Mouse (Mus musculus) monocyte, adult 59 days (primary cell): Measurements from ENCODE around the gene Spint4. TPM values are rescaled to one million over a fixed set of nuclear protein-coding genes. Genes with fewer than 3 reads are reported as not detected.

Experiments
- total RNA-seq, 2 experiments: library from RNA; stranded (reverse); gene quantifications; one replicate each; pipeline ENCODE4 v1.2.4; 2023

Spint4 gene
- not detected for total RNA-seq

GRCm38 (mm10) chr2:164698201-164698600 lies at the start of gene Spint4:
Gene Spint4 (plus strand): TSS chr2:164698501.

GRCm38 (mm10) chr2:164655858-164656257 lies 42.4 kb upstream of the Spint4 start, which contains the start of gene Wfdc10:
Gene Wfdc10 (plus strand): TSS chr2:164656046.

GRCm38 (mm10) chr2:164656483-164656882 lies 41.8 kb upstream of the Spint4 start, which contains the start of gene Wfdc9:
Gene Wfdc9 (minus strand): TSS chr2:164656583.

GRCm38 (mm10) chr2:164673987-164674386 lies 24.3 kb upstream of the Spint4 start, which contains the start of gene Wfdc11:
Gene Wfdc11 (minus strand): TSS chr2:164674087.

GRCm38 (mm10) chr2:164684807-164685206 lies 13.5 kb upstream of the Spint4 start, which contains the start of gene Wfdc13:
Gene Wfdc13 (plus strand): TSS chr2:164685107.

GRCm38 (mm10) chr2:164715005-164715404 lies 16.7 kb downstream of the Spint4 start, which contains the start of gene Spint5:
Gene Spint5 (plus strand): TSS chr2:164715305.

GRCm38 (mm10) chr2:164745843-164746479 lies 47.7 kb downstream of the Spint4 start, which contains the start of the genes Wfdc3 and Dnttip1:
Gene Wfdc3 (minus strand): TSS chr2:164745931.
Gene Dnttip1 (plus strand): TSS chr2:164745983.

Other genes starting within 250 kb of the Spint4 start
- 10 to 100 TPM; 35.5 to 36.0 TPM for gene Sys1, start 241.5 kb upstream of the Spint4 start, total RNA-seq
- 10 to 100 TPM; 10.9 to 12.8 TPM for gene Gm20458, start 237.5 kb upstream of the Spint4 start, total RNA-seq
- gene Trp53tg5, start 224.8 kb upstream of the Spint4 start, total RNA-seq, result not detected
- 10 to 100 TPM; 11.1 to 19.7 TPM for gene Dbndd2, start 212.4 kb upstream of the Spint4 start, total RNA-seq
- 10 to 100 TPM; 74.5 to 76.9 TPM for gene Pigt, start 201.0 kb upstream of the Spint4 start, total RNA-seq
- gene Wfdc2, start 136.1 kb upstream of the Spint4 start, total RNA-seq, result not detected
- not detected for gene Spint3, start 125.0 kb upstream of the Spint4 start, total RNA-seq
- not detected for gene Wfdc6a, start 113.1 kb upstream of the Spint4 start, total RNA-seq
- not detected for gene Eppin, start 104.9 kb upstream of the Spint4 start, total RNA-seq
- gene Wfdc6b, start 85.0 kb upstream of the Spint4 start, total RNA-seq, result not detected
- not detected for gene Wfdc8, start 84.9 kb upstream of the Spint4 start, total RNA-seq
- gene Wfdc16, start 59.7 kb upstream of the Spint4 start, total RNA-seq, result not detected
- not detected for gene Wfdc10, start 42.5 kb upstream of the Spint4 start, total RNA-seq
- gene Wfdc9, start 41.9 kb upstream of the Spint4 start, total RNA-seq, result not detected
- not detected for gene Wfdc11, start 24.4 kb upstream of the Spint4 start, total RNA-seq
- not detected for gene Wfdc13, start 13.4 kb upstream of the Spint4 start, total RNA-seq
- gene Spint5, start 16.8 kb downstream of the Spint4 start, total RNA-seq, result not detected
- gene Wfdc3, start 47.4 kb downstream of the Spint4 start, total RNA-seq, result not detected
- gene Dnttip1, start 47.5 kb downstream of the Spint4 start, total RNA-seq, result 10 to 100 TPM; 32.0 to 44.8 TPM
- 1 to 10 TPM; 3.0 TPM for gene Ube2c, start 71.4 kb downstream of the Spint4 start, total RNA-seq
- not detected for gene Tnnc2, start 81.5 kb downstream of the Spint4 start, total RNA-seq
- 10 to 100 TPM; 12.5 to 16.9 TPM for gene Snx21, start 87.3 kb downstream of the Spint4 start, total RNA-seq
- 10 to 100 TPM; 29.8 to 33.3 TPM for gene Acot8, start 106.4 kb downstream of the Spint4 start, total RNA-seq
- gene Zswim3, start 106.6 kb downstream of the Spint4 start, total RNA-seq, result 1 to 10 TPM; 2.8 to 3.1 TPM
- 1 to 10 TPM; 4.7 to 5.0 TPM for gene Zswim1, start 124.2 kb downstream of the Spint4 start, total RNA-seq
- gene Spata25, start 130.0 kb downstream of the Spint4 start, total RNA-seq, result 1 to 10 TPM in 1 of 2 experiments, not detected in 1; 1.2 TPM
- 100 to 1,000 TPM; 707 to 727 TPM for gene Ctsa, start 134.4 kb downstream of the Spint4 start, total RNA-seq
- 1 to 10 TPM; 8.6 to 9.2 TPM for gene Neurl2, start 135.0 kb downstream of the Spint4 start, total RNA-seq
- gene Pltp, start 159.2 kb downstream of the Spint4 start, total RNA-seq, result 100 to 1,000 TPM; 140 to 168 TPM
- gene Pcif1, start 180.8 kb downstream of the Spint4 start, total RNA-seq, result 10 to 100 TPM; 63.6 to 70.6 TPM
- gene Zfp335, start 213.3 kb downstream of the Spint4 start, total RNA-seq, result 10 to 100 TPM; 38.3 to 38.8 TPM
- under 1 TPM; 0.50 to 0.76 TPM for gene Mmp9, start 242.3 kb downstream of the Spint4 start, total RNA-seq